Mouse (Mus musculus): ENCODE results near the gene Fads3. TPM values are rescaled to one million over a fixed set of nuclear protein-coding genes. Genes with fewer than 3 reads are reported as not detected.

The Fads3 gene
- total RNA-seq, 1 experiment from 2014 or later: 11.1 TPM

- peak; percentile 83 for ATAC-seq (replicated peaks; ENCODE audit: low read depth, poor library complexity, severe bottlenecking)
These were observed 23.0 kb downstream of the Fads3 start for GRCm38 (mm10) chr19:10064173-10065012.

- ATAC-seq (replicated peaks; ENCODE audit: low read depth, poor library complexity, severe bottlenecking): 0 out of 2 replicates have a peak, but pooled peaks have one; percentile 4
These were observed 24.3 kb downstream of the Fads3 start for GRCm38 (mm10) chr19:10065465-10066188.

GRCm38 (mm10) chr19:10066189-10066500 is 24.8 kb downstream of the Fads3 start:
- no peak for ATAC-seq (replicated peaks; ENCODE audit: low read depth, poor library complexity, severe bottlenecking)

GRCm38 (mm10) chr19:10066502-10066901 is 25.1 kb downstream of the Fads3 start:
- no peak for ATAC-seq (replicated peaks; ENCODE audit: low read depth, poor library complexity, severe bottlenecking)

GRCm38 (mm10) chr19:10067701-10068100 is 26.3 kb downstream of the Fads3 start:
- no peak for ATAC-seq (replicated peaks; ENCODE audit: low read depth, poor library complexity, severe bottlenecking)

- peak; percentile 48 for ATAC-seq (replicated peaks; ENCODE audit: low read depth, poor library complexity, severe bottlenecking)
These were observed 29.0 kb downstream of the Fads3 start for GRCm38 (mm10) chr19:10070186-10070980.

GRCm38 (mm10) chr19:10071166-10071565 is 29.8 kb downstream of the Fads3 start:
- ATAC-seq (replicated peaks; ENCODE audit: low read depth, poor library complexity, severe bottlenecking): no peak

GRCm38 (mm10) chr19:10071892-10072291 is 30.5 kb downstream of the Fads3 start:
- ATAC-seq (replicated peaks; ENCODE audit: low read depth, poor library complexity, severe bottlenecking): no peak

- ATAC-seq (replicated peaks; ENCODE audit: low read depth, poor library complexity, severe bottlenecking): no peak
These were observed 31.8 kb downstream of the Fads3 start for GRCm38 (mm10) chr19:10073145-10073544.

GRCm38 (mm10) chr19:10078392-10078791 is 37.0 kb downstream of the Fads3 start:
- ATAC-seq (replicated peaks; ENCODE audit: low read depth, poor library complexity, severe bottlenecking): no peak

GRCm38 (mm10) chr19:10080384-10080783 is 39.0 kb downstream of the Fads3 start:
- ATAC-seq (replicated peaks; ENCODE audit: low read depth, poor library complexity, severe bottlenecking): no peak

- no peak for ATAC-seq (replicated peaks; ENCODE audit: low read depth, poor library complexity, severe bottlenecking)
These were observed 40.7 kb downstream of the Fads3 start for GRCm38 (mm10) chr19:10082105-10082504.

GRCm38 (mm10) chr19:10085454-10085853 is 44.1 kb downstream of the Fads3 start:
- no peak for ATAC-seq (replicated peaks; ENCODE audit: low read depth, poor library complexity, severe bottlenecking)

- ATAC-seq (replicated peaks; ENCODE audit: low read depth, poor library complexity, severe bottlenecking): no peak
These were observed 45.6 kb downstream of the Fads3 start for GRCm38 (mm10) chr19:10086976-10087375.

GRCm38 (mm10) chr19:10093829-10094228 is 52.5 kb downstream of the Fads3 start:
- no peak for ATAC-seq (replicated peaks; ENCODE audit: low read depth, poor library complexity, severe bottlenecking)

GRCm38 (mm10) chr19:10094695-10095094 is 53.3 kb downstream of the Fads3 start:
- peak; percentile 45; the same call in 1 of the 2 replicates for ATAC-seq (replicated peaks; ENCODE audit: low read depth, poor library complexity, severe bottlenecking)

- ATAC-seq (replicated peaks; ENCODE audit: low read depth, poor library complexity, severe bottlenecking): no peak
These were observed 55.1 kb downstream of the Fads3 start for GRCm38 (mm10) chr19:10096371-10096876.

- no peak for ATAC-seq (replicated peaks; ENCODE audit: low read depth, poor library complexity, severe bottlenecking)
These were observed 56.5 kb downstream of the Fads3 start for GRCm38 (mm10) chr19:10097826-10098225.

- peak; percentile 60 for ATAC-seq (replicated peaks; ENCODE audit: low read depth, poor library complexity, severe bottlenecking)
These were observed 59.3 kb downstream of the Fads3 start for GRCm38 (mm10) chr19:10100631-10101071.

GRCm38 (mm10) chr19:10101341-10102053 is 60.1 kb downstream of the Fads3 start, which contains the start of gene Fads2:
Gene Fads2, minus strand, starts transcription at chr19:10101746.
- peak; percentile 59 for ATAC-seq (replicated peaks; ENCODE audit: low read depth, poor library complexity, severe bottlenecking)

Measured in common myeloid progenitor, adult 5-6 weeks (primary cell).